Mouse (Mus musculus) activated CD4-positive, CD25-positive, alpha-beta regulatory T cell, adult 4 months (primary cell): ENCODE data around the gene Clec4d. TPM values are rescaled to one million over a fixed set of nuclear protein-coding genes. Genes with fewer than 3 reads are reported as not detected.
"Not testable (repeated sequence)": the region's sequence is repeated elsewhere in the genome, so short reads cannot be mapped to it uniquely, and the experiment has no call there.

Experiments used
- ATAC-seq: one replicate; pipeline ENCODE4 v1.8.0; 2017
- polyA plus RNA-seq, 2 experiments: library from polyadenylated mRNA; unstranded; fragments of 100-300 nt; shearing (Covaris generic); gene quantifications; one replicate each; pipeline ENCODE4 v1.2.1; 2017

The Clec4d gene
- not detected for polyA plus RNA-seq

GRCm38 (mm10) chr6:123261555-123262161 is at the start of gene Clec4d:
TSS of gene Clec4d (plus strand) at chr6:123262111.
- no peak for ATAC-seq

- no peak for ATAC-seq
Measured at GRCm38 (mm10) chr6:123227519-123228166, 34.3 kb upstream of the Clec4d start.

GRCm38 (mm10) chr6:123229644-123230043 is 32.3 kb upstream of the Clec4d start, which contains the start of gene Clec4n:
TSS of gene Clec4n (plus strand) at chr6:123229843.
- no peak for ATAC-seq

- no peak for ATAC-seq
Measured at GRCm38 (mm10) chr6:123231149-123231548, 30.8 kb upstream of the Clec4d start.

GRCm38 (mm10) chr6:123237582-123237981 is 24.3 kb upstream of the Clec4d start:
- ATAC-seq = no peak

- no peak for ATAC-seq
Measured at GRCm38 (mm10) chr6:123244201-123244600, 17.7 kb upstream of the Clec4d start.

GRCm38 (mm10) chr6:123248862-123249261 is 13.0 kb upstream of the Clec4d start:
- not testable (repeated sequence) for ATAC-seq

GRCm38 (mm10) chr6:123252735-123253134 is 9.2 kb upstream of the Clec4d start:
- ATAC-seq = no peak

GRCm38 (mm10) chr6:123258946-123259345 is 3.0 kb upstream of the Clec4d start:
- ATAC-seq = no peak

- ATAC-seq = no peak
Measured at GRCm38 (mm10) chr6:123259889-123260603, 1.9 kb upstream of the Clec4d start.

- no peak for ATAC-seq
Measured at GRCm38 (mm10) chr6:123260868-123261267, 1.0 kb upstream of the Clec4d start.

- no peak for ATAC-seq
Measured at GRCm38 (mm10) chr6:123264194-123264593, 2.3 kb downstream of the Clec4d start.

- no peak for ATAC-seq
Measured at GRCm38 (mm10) chr6:123265809-123266208, 3.9 kb downstream of the Clec4d start.

- ATAC-seq = no peak
Measured at GRCm38 (mm10) chr6:123266945-123267344, 5.0 kb downstream of the Clec4d start.

GRCm38 (mm10) chr6:123279443-123279842 is 17.5 kb downstream of the Clec4d start:
- no peak for ATAC-seq

GRCm38 (mm10) chr6:123286311-123286710 is 24.4 kb downstream of the Clec4d start:
- no peak for ATAC-seq

- no peak for ATAC-seq
Measured at GRCm38 (mm10) chr6:123288931-123289330, 27.0 kb downstream of the Clec4d start.

- ATAC-seq = no peak
Measured at GRCm38 (mm10) chr6:123289753-123290152, 27.8 kb downstream of the Clec4d start, which contains the start of gene Clec4e. TSS of gene Clec4e (minus strand) at chr6:123289870.

GRCm38 (mm10) chr6:123292751-123293400 is 31.0 kb downstream of the Clec4d start:
- no peak for ATAC-seq

GRCm38 (mm10) chr6:123293509-123293908 is 31.6 kb downstream of the Clec4d start:
- not testable (repeated sequence) for ATAC-seq

GRCm38 (mm10) chr6:123296687-123297086 is 34.8 kb downstream of the Clec4d start:
- no peak for ATAC-seq

GRCm38 (mm10) chr6:123306315-123306714 is 44.4 kb downstream of the Clec4d start:
- not testable (repeated sequence) for ATAC-seq

GRCm38 (mm10) chr6:123308033-123308432 is 46.1 kb downstream of the Clec4d start, which contains the start of gene Vmn2r19:
TSS of gene Vmn2r19 (plus strand) at chr6:123308333.
- ATAC-seq = no peak
